Mouse (Mus musculus): Measurements from ENCODE around the gene Rec114. TPM values are rescaled to one million over a fixed set of nuclear protein-coding genes. Genes with fewer than 3 reads are reported as not detected.

The Rec114 gene
- total RNA-seq, 2 experiments from 2014 or later = 0.59 TPM; not detected in 1

Other genes with a start within 250 kb of the Rec114 start
- 10 to 100 TPM; 10.1 TPM for gene Cd276, start 188.5 kb downstream of the Rec114 start, total RNA-seq (2021)
- gene Nptn, start 161.7 kb downstream of the Rec114 start, total RNA-seq (2021) = 10 to 100 TPM; 92.9 to 99.0 TPM
- gene Hcn4, start 79.4 kb upstream of the Rec114 start, total RNA-seq (2021) = 1 to 10 TPM; 1.1 to 2.8 TPM